8 mouse cellular contexts compared by ENCODE assay signal in the genomic region with DNA sequence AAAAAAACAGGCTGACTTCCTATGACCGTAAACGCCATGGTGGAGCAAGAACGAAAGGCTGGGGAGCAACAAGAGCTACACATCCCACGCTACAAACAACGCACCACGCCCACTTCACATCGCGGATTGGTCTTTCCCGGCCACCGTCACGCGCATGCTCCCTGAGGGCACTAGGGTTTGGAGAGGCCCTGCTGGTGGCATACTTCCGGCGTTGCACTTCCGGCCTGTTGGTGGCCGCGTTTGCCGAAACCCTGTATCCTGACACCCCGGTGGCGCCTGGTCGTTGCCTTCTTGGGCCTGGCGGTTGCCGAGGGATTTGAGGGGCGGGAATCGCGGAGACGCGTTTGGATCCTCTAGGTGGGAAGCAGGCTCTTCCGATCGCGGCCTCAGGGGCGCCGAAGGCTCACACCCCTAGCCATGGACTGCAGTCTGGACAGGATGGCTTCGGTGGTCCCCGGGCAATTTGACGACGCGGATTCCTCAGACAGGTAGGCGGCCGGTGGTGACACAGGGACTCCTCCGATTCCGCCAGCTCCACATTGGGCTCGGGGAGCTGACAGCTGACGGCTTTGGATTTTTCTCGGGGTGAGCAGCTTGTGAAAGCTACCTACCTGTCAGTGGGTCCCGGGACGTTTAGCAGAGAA. TPM values are rescaled to one million over a fixed set of nuclear protein-coding genes. Genes with fewer than 3 reads are reported as not detected.
DNase-seq lines count a peak whose midpoint lies in the region; ATAC-seq and TF ChIP-seq lines count a peak whose summit lies in the region.

A gene (minus strand): TSS at position 26 of the 644 bp plus-strand sequence.

- H3K9ac ChIP-seq in embryonic facial prominence, embryonic 13.5 days, result peak within 1 kb of the TSS; percentile 90
- peak within 1 kb of the TSS; percentile 88 for H3K9ac ChIP-seq in limb, embryonic 12.5 days (replicated peaks)
- peak within 1 kb of the TSS; percentile 76 for H3K9ac ChIP-seq in midbrain, embryonic 15.5 days

- peak; percentile 96 for DNase-seq in 3134 (ENCODE audit: extremely low read depth, insufficient read length, low spot score)
- DNase-seq in adrenal gland, postnatal 36 days, result peak; percentile 96 to 98
- peak; percentile 97 to 99 for DNase-seq in heart, adult 18-20 months
- DNase-seq in kidney, adult 2 months, result peak; percentile 98
- peak; percentile 93 to 94 for DNase-seq in spleen, adult 2 months (ENCODE audit: low read depth in 1 of 2, low spot score in 2 of 2)

- H3K36me3 ChIP-seq in embryonic facial prominence, embryonic 13.5 days, result peaks cover 26% of the 10 kb centered on the region
- H3K36me3 ChIP-seq in kidney, adult 2 months (ENCODE audit: control insufficient read depth, insufficient read depth, low read length), result no peaks in the 10 kb centered on the region; the same call in 1 of the 2 replicates
- peaks cover 23% of the 10 kb centered on the region for H3K36me3 ChIP-seq in limb, embryonic 12.5 days
- peaks cover 17% of the 10 kb centered on the region; the same call in 1 of the 2 replicates for H3K36me3 ChIP-seq in midbrain, embryonic 15.5 days (replicated peaks)
- peaks cover 9% of the 10 kb centered on the region for H3K36me3 ChIP-seq in spleen, adult 2 months (ENCODE audit: control insufficient read depth, insufficient read depth, low read length)

- no peaks in the 10 kb centered on the region for H3K27me3 ChIP-seq in embryonic facial prominence, embryonic 13.5 days
- H3K27me3 ChIP-seq in kidney, adult 2 months (replicated peaks; ENCODE audit: control insufficient read depth, insufficient read depth, low read length), result no peaks in the 10 kb centered on the region
- no peaks in the 10 kb centered on the region for H3K27me3 ChIP-seq in limb, embryonic 12.5 days
- no peaks in the 10 kb centered on the region for H3K27me3 ChIP-seq in midbrain, embryonic 15.5 days (replicated peaks)
- H3K27me3 ChIP-seq in spleen, adult 2 months (ENCODE audit: control insufficient read depth, insufficient read depth, low read length), result no peaks in the 10 kb centered on the region

- ATAC-seq in embryonic facial prominence, embryonic 13.5 days (ENCODE audit: insufficient number of reproducible peaks, insufficient read depth, low FRiP score, low TSS enrichment, low read depth), result peak; percentile 93
- peak; percentile 96 for ATAC-seq in limb, embryonic 12.5 days (ENCODE audit: insufficient number of reproducible peaks, insufficient read depth, low FRiP score, low TSS enrichment, low read depth)
- ATAC-seq in midbrain, embryonic 15.5 days (replicated peaks), result peak; percentile 97

- H3K4me1 ChIP-seq in embryonic facial prominence, embryonic 13.5 days, result peaks cover 15% of the 10 kb centered on the region
- peaks cover 10% of the 10 kb centered on the region; the same call in 1 of the 2 replicates for H3K4me1 ChIP-seq in kidney, adult 2 months (ENCODE audit: control insufficient read depth, insufficient read depth, low read length)
- H3K4me1 ChIP-seq in limb, embryonic 12.5 days (replicated peaks), result peaks cover 17% of the 10 kb centered on the region
- peaks cover 25% of the 10 kb centered on the region for H3K4me1 ChIP-seq in midbrain, embryonic 15.5 days
- peaks cover 4% of the 10 kb centered on the region; the same call in 1 of the 2 replicates for H3K4me1 ChIP-seq in spleen, adult 2 months (ENCODE audit: control insufficient read depth, insufficient read depth, insufficient read length)

- peak within 1 kb of the TSS; percentile 88 for H3K27ac ChIP-seq in embryonic facial prominence, embryonic 13.5 days
- peak within 1 kb of the TSS; percentile 49 for H3K27ac ChIP-seq in kidney, adult 2 months (ENCODE audit: insufficient read depth, low read depth, low read length)
- peak within 1 kb of the TSS; percentile 86 for H3K27ac ChIP-seq in limb, embryonic 12.5 days
- H3K27ac ChIP-seq in midbrain, embryonic 15.5 days, result peak within 1 kb of the TSS; percentile 80
- peak within 1 kb of the TSS; percentile 71 for H3K27ac ChIP-seq in spleen, adult 2 months (ENCODE audit: insufficient read depth, low read length)

- no peaks in the 10 kb centered on the region for H3K9me3 ChIP-seq in embryonic facial prominence, embryonic 13.5 days
- H3K9me3 ChIP-seq in limb, embryonic 12.5 days, result no peaks in the 10 kb centered on the region
- H3K9me3 ChIP-seq in midbrain, embryonic 15.5 days, result no peaks in the 10 kb centered on the region

- peak; percentile 70 for TF ChIP-seq POLR2A in kidney, adult 2 months (IDR thresholded peaks at IDR 0.05; ENCODE audit: low read depth, low read length)
- peak; percentile 44; the same call in 1 of the 2 replicates for TF ChIP-seq POLR2A in spleen, adult 2 months (IDR thresholded peaks at IDR 0.05; ENCODE audit: low read depth, low read length)

- peak within 1 kb of the TSS; percentile 95 for H3K4me2 ChIP-seq in embryonic facial prominence, embryonic 13.5 days
- H3K4me2 ChIP-seq in limb, embryonic 12.5 days, result peak within 1 kb of the TSS; percentile 91
- peak within 1 kb of the TSS; percentile 93 for H3K4me2 ChIP-seq in midbrain, embryonic 15.5 days

- H3K4me3 ChIP-seq in embryonic facial prominence, embryonic 13.5 days, result peak within 1 kb of the TSS; percentile 80
- peak within 1 kb of the TSS; percentile 89 for H3K4me3 ChIP-seq in kidney, adult 2 months (ENCODE audit: insufficient read depth, low read depth, low read length)
- peak within 1 kb of the TSS; percentile 87 for H3K4me3 ChIP-seq in limb, embryonic 12.5 days (replicated peaks)
- peak within 1 kb of the TSS; percentile 53 for H3K4me3 ChIP-seq in midbrain, embryonic 15.5 days
- H3K4me3 ChIP-seq in spleen, adult 2 months (ENCODE audit: extremely low read depth, insufficient read depth, insufficient read length), result peak within 1 kb of the TSS; percentile 67

- under 1% methylated on average over 47 of the region's 47 CpGs for WGBS in embryonic facial prominence, embryonic 13.5 days
- under 1% methylated on average over 47 of the region's 47 CpGs for WGBS in kidney, adult 2 months
- WGBS in limb, embryonic 12.5 days, result under 1% methylated on average over 47 of the region's 47 CpGs
- WGBS in midbrain, embryonic 15.5 days, result under 1% methylated on average over 47 of the region's 47 CpGs
- WGBS in spleen, adult 2 months, result under 1% methylated on average over 47 of the region's 47 CpGs

- peak; percentile 25; the same call in 1 of the 2 replicates for TF ChIP-seq CTCF in kidney, adult 2 months (conservative IDR thresholded peaks at IDR 0.05; ENCODE audit: insufficient read depth, insufficient read length, low read depth, low read length)
- no peak for TF ChIP-seq CTCF in spleen, adult 2 months (IDR thresholded peaks at IDR 0.05; ENCODE audit: extremely low read depth, insufficient read depth, insufficient read length, insufficient replicate concordance)

RNA-seq across cellular contexts. Expression of the gene that starts here (rescaled TPM):
- total RNA-seq in adrenal gland, postnatal 36 days (2021), result 1 to 10 TPM; 1.8 to 6.1 TPM
- polyA plus RNA-seq in embryonic facial prominence, embryonic 13.5 days (2015; fragmentation: Nextera tagmentation; extraction: Ambion mirVana), result 1.3 and 1.4 TPM in 2 replicates
- total RNA-seq in heart, adult 18-20 months (2021), result 1 to 10 TPM; 2.3 to 2.4 TPM
- polyA plus RNA-seq in kidney, adult 2 months (2012; rRNA removed), result 0.23 and 0.28 TPM in 2 replicates
- polyA plus RNA-seq in limb, embryonic 12.5 days (2016; fragmentation: Nextera tagmentation; extraction: Ambion mirVana), result 1.4 and 1.6 TPM in 2 replicates
- 2.9 and 4.2 TPM in 2 replicates for polyA plus RNA-seq in midbrain, embryonic 15.5 days (2015; fragmentation: Nextera tagmentation; extraction: Ambion mirVana)
- polyA plus RNA-seq in spleen, adult 2 months (2012; rRNA removed), result 0.06 and 0.08 TPM in 2 replicates

Comparison
In these comparisons a context has a peak if more than half of its experiments do, and no peak if none do; other contexts are left out.
1. Peak in every context shown above with its lines: DNase-seq, ATAC-seq, H3K4me3 ChIP-seq and H3K27ac ChIP-seq.
2. Peak in DNase-seq, H3K4me3 ChIP-seq and H3K27ac ChIP-seq in kidney, adult 2 months; RNA of the gene not detected or under 1 TPM.
3. Peak in DNase-seq, H3K4me3 ChIP-seq and H3K27ac ChIP-seq in spleen, adult 2 months; RNA of the gene not detected or under 1 TPM.